Mouse (Mus musculus) heart, embryonic 11.5 days (tissue): ENCODE data around the gene Gm20403. TPM values are rescaled to one million over a fixed set of nuclear protein-coding genes. Genes with fewer than 3 reads are reported as not detected.
"Not testable (repeated sequence)": the region's sequence is repeated elsewhere in the genome, so short reads cannot be mapped to it uniquely, and the experiment has no call there.

Experiments
- ATAC-seq: fragments of 200-750 bp; cut with Nextera tagmentation; replicated peaks from 2 replicates; pipeline ENCODE4 v1.8.0; 2017; ENCODE audit warnings: moderate library complexity; ENCODE audit not compliant: insufficient number of reproducible peaks, low FRiP score, low TSS enrichment
- H3K27ac ChIP-seq: fragments of 300-500 bp; sonication (generic); 2 replicates; pipeline ENCODE4 v1.5.1; 2014; ENCODE audit warnings: mild to moderate bottlenecking, low read depth, low read length
- H3K27me3 ChIP-seq: fragments of 300-500 bp; sonication (generic); 2 replicates; pipeline ENCODE4 v1.6.1; 2014; ENCODE audit warnings: mild to moderate bottlenecking, low read length, mixed read lengths; ENCODE audit not compliant: control insufficient read depth, insufficient read depth
- H3K36me3 ChIP-seq: fragments of 300-500 bp; sonication (generic); 2 replicates; pipeline ENCODE4 v1.6.1; 2014; ENCODE audit warnings: mild to moderate bottlenecking, low read length, moderate library complexity, mixed read lengths; ENCODE audit not compliant: control insufficient read depth, insufficient read depth
- H3K4me1 ChIP-seq: fragments of 300-500 bp; sonication (generic); 2 replicates; pipeline ENCODE4 v1.6.1; 2014; ENCODE audit warnings: low read length; ENCODE audit not compliant: control insufficient read depth, insufficient read depth
- H3K4me2 ChIP-seq: fragments of 300-500 bp; sonication (generic); 2 replicates; pipeline ENCODE4 v1.6.1; 2014; ENCODE audit warnings: mild to moderate bottlenecking, moderate library complexity
- H3K4me3 ChIP-seq: fragments of 300-500 bp; sonication (generic); 2 replicates; pipeline ENCODE4 v1.5.1; 2014; ENCODE audit warnings: low read depth, low read length
- H3K9ac ChIP-seq: fragments of 300-500 bp; sonication (generic); 2 replicates; pipeline ENCODE4 v1.6.1; 2014; ENCODE audit warnings: mild to moderate bottlenecking, low read depth, low read length, moderate library complexity
- H3K9me3 ChIP-seq: fragments of 300-500 bp; sonication (generic); replicated peaks from 2 replicates; pipeline ENCODE4 v1.6.1; 2016; ENCODE audit warnings: low read length; ENCODE audit not compliant: control insufficient read depth
- WGBS: fragments of 180-500 bp; shearing (Covaris S2); extraction: QIAGEN DNeasy Blood & Tissue Kit; methylation state at CpG from one replicate; pipeline ENCODE4 v1.1.7; 2014; ENCODE audit not compliant: insufficient replicate concordance; 5-methylcytosine and 5-hydroxymethylcytosine counted together
- polyA plus RNA-seq: library from polyadenylated mRNA; unstranded; fragments of >200 nt; fragmentation: Nextera tagmentation; extraction: Ambion mirVana; gene quantifications from 2 replicates; pipeline ENCODE4 v1.2.1, GENCODE M21; 2014

Gene Gm20403
- polyA plus RNA-seq, 1 experiment from 2014 or later, result not detected

DNA sequence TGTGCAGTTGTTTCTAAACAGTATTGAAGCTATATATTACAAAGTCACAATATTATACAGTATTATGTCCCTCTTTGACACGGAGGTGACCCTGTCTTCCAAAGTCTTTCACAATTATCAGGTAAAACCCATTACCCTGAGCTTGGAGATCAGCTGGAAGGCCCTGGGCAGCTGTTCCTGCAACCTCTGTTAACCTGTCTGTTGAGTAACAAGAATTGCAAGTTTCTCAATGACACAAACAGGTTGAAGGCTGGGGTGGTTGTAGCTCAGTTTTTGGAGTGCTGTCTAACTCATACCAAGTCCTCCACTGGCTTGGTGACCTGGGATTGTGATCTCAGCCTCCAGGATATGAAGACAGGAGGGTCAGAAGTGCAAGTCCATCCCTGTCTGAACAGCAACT lies 26.7 kb upstream of the Gm20403 start:
- Histone ChIP-seq H3K4me3 (no peak overlapping the region), H3K9ac (no peak overlapping the region), H3K36me3 (no peaks in the 10 kb centered on the region), H3K27ac (no peak overlapping the region), H3K27me3 (no peaks in the 10 kb centered on the region), H3K9me3 (no peaks in the 10 kb centered on the region), H3K4me2 (no peak overlapping the region), H3K4me1 (no peaks in the 10 kb centered on the region)
- no peak for ATAC-seq
- 76% methylated on average over 1 of the region's 1 CpGs for WGBS

DNA sequence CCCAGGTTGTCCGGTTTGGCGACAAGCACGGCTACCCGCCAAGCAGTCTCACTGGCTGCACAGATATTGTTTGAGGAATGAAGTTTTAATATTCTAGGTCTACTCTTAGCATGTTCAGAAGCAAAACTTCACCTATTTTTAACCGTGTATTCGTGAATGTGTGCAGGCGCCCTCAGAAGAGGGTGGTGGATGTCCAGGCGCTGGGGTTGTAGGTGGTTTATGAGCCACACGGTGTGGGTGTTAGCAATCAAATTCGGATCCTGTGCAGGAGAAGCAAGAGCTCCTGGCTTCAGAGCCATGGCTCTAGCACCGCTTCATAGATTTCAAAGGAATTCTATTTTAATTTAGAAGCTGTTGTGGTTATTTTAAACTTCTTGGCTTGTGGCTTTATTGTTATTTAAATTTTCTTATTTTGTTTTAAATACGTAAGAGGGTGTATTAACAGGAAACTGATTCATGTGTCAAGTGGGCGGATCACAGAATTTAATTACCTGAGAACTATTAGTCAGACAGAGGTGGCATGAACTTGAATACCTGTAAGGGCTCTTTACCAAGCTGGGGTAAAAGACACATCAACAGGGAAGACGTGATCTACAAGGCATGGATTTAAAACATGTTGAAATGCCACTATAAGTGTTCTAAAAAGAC lies 21.2 kb upstream of the Gm20403 start:
- Histone ChIP-seq H3K9me3 (no peaks in the 10 kb centered on the region), H3K27me3 (no peaks in the 10 kb centered on the region), H3K4me1 (no peaks in the 10 kb centered on the region), H3K4me2 (no peak overlapping the region), H3K4me3 (no peak overlapping the region), H3K9ac (no peak overlapping the region), H3K36me3 (no peaks in the 10 kb centered on the region), H3K27ac (no peak overlapping the region)
- ATAC-seq, result no peak
- WGBS, result 84% methylated on average over 14 of the region's 14 CpGs

DNA sequence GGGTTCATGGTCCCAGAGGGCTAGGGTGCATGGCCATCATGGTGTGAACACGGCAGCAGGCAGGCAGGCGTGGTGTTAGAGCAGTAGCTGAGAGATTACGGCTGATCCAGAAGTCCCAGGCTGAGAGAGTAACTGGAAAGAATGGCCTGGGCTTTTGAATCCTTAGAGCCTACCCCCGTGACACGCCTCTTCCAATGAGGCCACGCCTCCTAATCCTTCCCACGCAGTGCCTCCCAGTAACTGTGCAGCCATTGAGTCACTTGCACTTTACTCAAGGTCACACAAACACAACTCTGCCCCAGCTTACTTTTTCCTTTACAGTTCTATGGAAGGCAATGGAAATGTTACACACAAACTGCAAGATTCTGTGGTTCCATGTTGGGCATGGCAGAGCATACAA lies 19.7 kb upstream of the Gm20403 start:
- Histone ChIP-seq H3K4me3 (no peak overlapping the region), H3K9ac (no peak overlapping the region), H3K4me1 (no peaks in the 10 kb centered on the region), H3K4me2 (no peak overlapping the region), H3K27ac (no peak overlapping the region), H3K27me3 (no peaks in the 10 kb centered on the region), H3K9me3 (no peaks in the 10 kb centered on the region), H3K36me3 (no peaks in the 10 kb centered on the region)
- 84% methylated on average over 7 of the region's 7 CpGs for WGBS
- ATAC-seq, result no peak

DNA sequence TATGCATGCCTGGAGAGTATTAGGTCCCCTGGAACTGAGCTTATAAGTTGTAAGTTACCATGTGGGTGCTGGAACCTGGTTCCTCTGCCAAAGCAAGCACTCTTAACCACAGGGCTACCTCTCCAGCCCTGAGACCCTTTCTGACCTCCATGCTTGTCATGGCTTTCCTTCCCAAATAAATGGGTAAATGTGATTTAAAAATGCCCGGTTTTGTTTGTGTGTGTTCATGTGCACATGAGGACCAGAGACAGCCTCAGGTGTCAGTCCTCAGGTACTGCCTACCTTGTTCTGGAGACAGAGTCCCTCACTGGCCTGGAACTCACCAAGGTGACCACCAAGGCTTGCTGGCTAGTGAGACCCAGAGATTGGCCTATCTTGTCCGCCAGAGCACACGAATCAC lies 18.1 kb upstream of the Gm20403 start:
- Histone ChIP-seq H3K9me3 (no peaks in the 10 kb centered on the region), H3K36me3 (no peaks in the 10 kb centered on the region), H3K9ac (no peak overlapping the region), H3K4me3 (no peak overlapping the region), H3K4me1 (no peaks in the 10 kb centered on the region), H3K27me3 (no peaks in the 10 kb centered on the region), H3K27ac (no peak overlapping the region), H3K4me2 (no peak overlapping the region)
- WGBS, result 84% methylated on average over 3 of the region's 3 CpGs
- ATAC-seq, result no peak

DNA sequence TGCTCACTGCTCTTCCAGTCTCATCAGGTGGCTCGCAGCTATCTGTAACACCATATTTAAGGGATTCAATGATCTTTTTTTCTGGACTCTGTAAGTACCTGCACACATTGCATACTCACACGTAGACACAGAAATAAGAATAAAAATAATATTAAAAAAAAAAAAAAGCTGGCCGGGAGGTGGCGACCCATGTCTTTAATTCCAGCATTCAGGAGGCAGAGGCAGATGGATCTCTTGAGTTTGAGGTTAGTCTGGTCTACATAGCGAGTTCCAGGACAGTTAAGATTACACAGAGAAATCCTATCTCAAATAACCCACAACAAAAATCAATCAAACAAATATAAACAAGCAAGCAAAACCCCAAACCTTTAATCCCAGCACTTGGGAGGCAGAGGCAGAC lies 17.5 kb upstream of the Gm20403 start:
- WGBS, result 85% methylated on average over 5 of the region's 5 CpGs
- H3K27me3 ChIP-seq, result no peaks in the 10 kb centered on the region
- no peak for ATAC-seq
- no peak overlapping the region for H3K4me3 ChIP-seq
- H3K4me2 ChIP-seq, result no peak overlapping the region
- H3K36me3 ChIP-seq, result no peaks in the 10 kb centered on the region
- H3K4me1 ChIP-seq, result no peaks in the 10 kb centered on the region
- no peak overlapping the region for H3K27ac ChIP-seq
- H3K9ac ChIP-seq, result no peak overlapping the region
- H3K9me3 ChIP-seq, result no peaks in the 10 kb centered on the region

DNA sequence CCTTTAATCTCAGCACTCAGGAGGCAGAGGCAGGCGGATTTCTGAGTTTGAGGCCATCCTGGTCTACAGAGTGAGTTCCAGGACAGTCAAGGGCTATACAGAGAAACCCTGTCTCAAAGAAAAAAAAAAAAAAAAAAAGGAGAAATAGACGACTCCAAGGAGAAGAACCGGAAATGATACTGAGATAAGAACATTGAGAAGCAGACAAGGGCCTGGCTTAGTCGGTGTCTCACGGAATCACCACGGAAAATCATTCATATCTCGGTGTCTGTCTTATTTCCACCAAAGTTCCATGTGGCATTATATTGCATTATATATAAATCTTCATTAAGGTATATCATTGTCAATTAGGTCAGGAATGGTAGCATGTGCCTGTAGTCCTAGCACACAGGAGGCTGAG lies 16.2 kb upstream of the Gm20403 start:
- not testable (repeated sequence) for H3K4me2 ChIP-seq, ATAC-seq, H3K4me3 ChIP-seq, H3K36me3 ChIP-seq, H3K9me3 ChIP-seq, H3K27me3 ChIP-seq, H3K9ac ChIP-seq, H3K4me1 ChIP-seq, H3K27ac ChIP-seq
- 81% methylated on average over 7 of the region's 7 CpGs for WGBS

DNA sequence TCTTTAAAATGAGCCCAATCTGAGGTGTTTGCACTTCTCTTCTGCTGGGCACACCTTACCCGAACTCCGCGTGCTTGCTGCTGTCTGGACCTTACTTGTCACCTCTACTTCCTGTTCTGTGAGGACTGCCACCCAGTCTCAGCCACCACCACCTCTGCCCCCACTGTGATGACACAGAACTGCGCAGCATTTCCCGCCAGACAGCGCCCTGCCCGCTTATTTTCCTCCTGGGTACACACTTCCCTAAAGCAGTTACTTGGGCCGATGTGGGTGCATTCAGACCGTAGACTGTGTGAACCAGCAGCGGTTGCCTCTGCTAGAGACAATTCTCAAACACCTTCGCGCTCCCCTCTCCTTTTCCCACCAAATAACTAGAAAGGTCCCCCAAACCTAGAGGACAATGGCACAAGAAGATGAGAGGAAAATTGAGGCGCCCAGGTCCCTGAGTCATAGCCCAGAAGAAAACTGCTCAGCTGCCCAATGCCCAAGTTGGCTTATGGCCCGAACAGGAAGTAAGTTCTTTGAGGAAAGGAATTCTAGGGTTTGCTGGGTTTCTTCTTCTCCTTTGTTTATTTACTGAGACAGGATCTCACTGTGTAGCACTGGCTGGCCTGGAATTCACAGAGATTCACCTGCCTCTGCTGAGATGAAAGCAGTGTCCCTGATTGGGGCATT lies 12.8 kb upstream of the Gm20403 start:
- Histone ChIP-seq H3K27ac (no peak overlapping the region), H3K9me3 (no peaks in the 10 kb centered on the region), H3K4me2 (no peak overlapping the region), H3K9ac (no peak overlapping the region), H3K27me3 (no peaks in the 10 kb centered on the region), H3K4me1 (no peaks in the 10 kb centered on the region), H3K4me3 (no peak overlapping the region), H3K36me3 (no peaks in the 10 kb centered on the region)
- 74% methylated on average over 14 of the region's 14 CpGs for WGBS
- ATAC-seq, result no peak

DNA sequence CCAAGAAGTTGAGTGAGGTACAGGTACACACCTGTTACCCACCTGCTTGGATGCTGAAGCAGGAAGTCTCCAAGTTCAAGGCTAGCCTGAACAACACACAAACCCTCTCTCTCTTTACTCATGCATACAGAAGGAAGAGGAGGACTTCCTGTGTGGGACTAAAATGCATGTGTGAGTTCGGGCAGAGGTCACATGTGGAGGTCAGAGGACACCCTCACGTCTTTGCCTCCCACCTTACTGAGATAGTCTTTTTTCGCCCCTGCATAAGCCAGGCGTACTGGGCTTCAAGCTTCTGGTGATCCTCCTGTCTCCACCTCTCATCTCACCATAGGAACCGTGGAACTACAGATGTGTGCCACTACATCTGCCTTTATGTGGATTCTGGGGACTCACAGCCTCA lies 12.1 kb upstream of the Gm20403 start:
- Histone ChIP-seq H3K4me1 (no peaks in the 10 kb centered on the region; the same call in 1 of the 2 replicates), H3K9me3 (no peaks in the 10 kb centered on the region), H3K36me3 (no peaks in the 10 kb centered on the region), H3K9ac (no peak overlapping the region), H3K27me3 (no peaks in the 10 kb centered on the region), H3K27ac (no peak overlapping the region), H3K4me3 (no peak overlapping the region), H3K4me2 (no peak overlapping the region)
- ATAC-seq, result no peak
- 68% methylated on average over 5 of the region's 5 CpGs for WGBS

DNA sequence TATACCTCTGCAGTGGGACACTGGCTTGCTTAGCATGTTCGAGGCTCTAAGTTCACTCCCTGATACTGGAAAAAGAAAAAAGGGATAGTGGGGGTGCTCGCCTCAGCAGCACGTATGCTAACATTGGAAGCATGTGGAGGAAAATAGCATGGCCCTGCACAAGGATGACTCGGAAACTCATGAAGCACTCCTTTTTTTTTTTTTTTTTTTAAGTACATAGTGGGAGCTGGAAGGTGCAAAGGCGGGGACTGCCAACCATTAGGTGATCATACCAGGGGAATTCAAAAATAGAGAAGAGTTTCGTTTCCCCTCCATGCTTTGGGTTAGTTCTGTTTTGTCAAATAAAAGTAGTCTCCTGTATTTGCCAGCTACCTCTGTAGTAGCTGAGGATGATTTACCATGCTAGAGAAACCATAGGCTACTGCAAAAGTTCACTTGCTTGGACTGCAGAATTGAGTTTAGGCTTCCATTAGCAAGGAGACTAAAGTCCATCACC lies 10.7 kb upstream of the Gm20403 start:
- no peak for ATAC-seq
- no peak overlapping the region for H3K4me3 ChIP-seq
- 80% methylated on average over 6 of the region's 6 CpGs for WGBS
- no peaks in the 10 kb centered on the region for H3K9me3 ChIP-seq
- no peaks in the 10 kb centered on the region; the same call in 1 of the 2 replicates for H3K4me1 ChIP-seq
- no peak overlapping the region for H3K9ac ChIP-seq
- H3K4me2 ChIP-seq, result no peak overlapping the region
- no peaks in the 10 kb centered on the region for H3K27me3 ChIP-seq
- no peak overlapping the region for H3K27ac ChIP-seq
- no peaks in the 10 kb centered on the region for H3K36me3 ChIP-seq
